Mouse (Mus musculus): ENCODE data around the gene Zpld1. TPM values are rescaled to one million over a fixed set of nuclear protein-coding genes. Genes with fewer than 3 reads are reported as not detected.

The Zpld1 gene
- total RNA-seq (2014; fragmentation: Nextera tagmentation) (not detected in 2 replicates), total RNA-seq (2017) (not detected in 2 replicates), polyA plus RNA-seq (2012) (not detected in 2 replicates)

GRCm38 (mm10) chr16:55297886-55298285 lies at the start of gene Zpld1:
Gene Zpld1 (minus strand): TSS chr16:55297986.
- Histone ChIP-seq H3K9me3 (replicated peaks) (no peaks in the 10 kb centered on the region), H3K27me3 (ENCODE audit: insufficient read depth, low read length) (no peaks in the 10 kb centered on the region), H3K4me3 (ENCODE audit: low read depth, low read length) (no peak within 1 kb of the TSS), H3K4me1 (ENCODE audit: insufficient read depth, low read depth, low read length) (no peaks in the 10 kb centered on the region), H3K36me3 (replicated peaks) (no peaks in the 10 kb centered on the region)
- TF ChIP-seq POLR2AphosphoS5 (IDR thresholded peaks at IDR 0.05; ENCODE audit: insufficient replicate concordance, low read depth, low read length): no peak
- no peak for TF ChIP-seq GATA2 (IDR thresholded peaks at IDR 0.05; ENCODE audit: borderline replicate concordance, low read depth, low read length)
- no peak for TF ChIP-seq TAL1 (conservative IDR thresholded peaks at IDR 0.05; ENCODE audit: low read depth, low read length)
- TF ChIP-seq GATA1 (IDR thresholded peaks at IDR 0.05; ENCODE audit: borderline replicate concordance, low read length): no peak
- TF ChIP-seq CTCF (IDR thresholded peaks at IDR 0.05; ENCODE audit: low read depth, low read length): no peak
- ATAC-seq (ENCODE audit: extremely low read depth, insufficient number of reproducible peaks, low FRiP score, poor library complexity, severe bottlenecking) (no peak), DNase-seq (ENCODE audit: low spot score) (no peak)

GRCm38 (mm10) chr16:55345644-55346043 lies 47.9 kb upstream of the Zpld1 start:
- ATAC-seq (ENCODE audit: extremely low read depth, insufficient number of reproducible peaks, low FRiP score, poor library complexity, severe bottlenecking): no peak
- DNase-seq (ENCODE audit: low spot score): no peak
- no peaks in the 10 kb centered on the region for H3K27me3 ChIP-seq (ENCODE audit: insufficient read depth, low read length)
- no peaks in the 10 kb centered on the region for H3K9me3 ChIP-seq (replicated peaks)
- H3K4me3 ChIP-seq (ENCODE audit: low read depth, low read length): no peak overlapping the region
- TF ChIP-seq TAL1 (conservative IDR thresholded peaks at IDR 0.05; ENCODE audit: low read depth, low read length) (no peak), GATA1 (IDR thresholded peaks at IDR 0.05; ENCODE audit: borderline replicate concordance, low read length) (no peak), CTCF (IDR thresholded peaks at IDR 0.05; ENCODE audit: low read depth, low read length) (no peak), POLR2AphosphoS5 (IDR thresholded peaks at IDR 0.05; ENCODE audit: insufficient replicate concordance, low read depth, low read length) (no peak), GATA2 (IDR thresholded peaks at IDR 0.05; ENCODE audit: borderline replicate concordance, low read depth, low read length) (no peak)
- H3K36me3 ChIP-seq (replicated peaks): no peaks in the 10 kb centered on the region
- H3K4me1 ChIP-seq (ENCODE audit: insufficient read depth, low read depth, low read length): no peaks in the 10 kb centered on the region

GRCm38 (mm10) chr16:55321542-55322514 lies 24.0 kb upstream of the Zpld1 start:
- H3K4me3 ChIP-seq (ENCODE audit: low read depth, low read length): no peak overlapping the region
- no peaks in the 10 kb centered on the region for H3K9me3 ChIP-seq (replicated peaks)
- no peaks in the 10 kb centered on the region for H3K36me3 ChIP-seq (replicated peaks)
- no peaks in the 10 kb centered on the region for H3K4me1 ChIP-seq (ENCODE audit: insufficient read depth, low read depth, low read length)
- H3K27me3 ChIP-seq (ENCODE audit: insufficient read depth, low read length): no peaks in the 10 kb centered on the region
- TF ChIP-seq TAL1 (conservative IDR thresholded peaks at IDR 0.05; ENCODE audit: low read depth, low read length) (no peak), CTCF (IDR thresholded peaks at IDR 0.05; ENCODE audit: low read depth, low read length) (no peak), GATA1 (IDR thresholded peaks at IDR 0.05; ENCODE audit: borderline replicate concordance, low read length) (no peak), GATA2 (IDR thresholded peaks at IDR 0.05; ENCODE audit: borderline replicate concordance, low read depth, low read length) (no peak), POLR2AphosphoS5 (IDR thresholded peaks at IDR 0.05; ENCODE audit: insufficient replicate concordance, low read depth, low read length) (no peak)
- DNase-seq (ENCODE audit: low spot score) (no peak), ATAC-seq (ENCODE audit: extremely low read depth, insufficient number of reproducible peaks, low FRiP score, poor library complexity, severe bottlenecking) (no peak)

- H3K36me3 ChIP-seq (replicated peaks): no peaks in the 10 kb centered on the region
- no peak for DNase-seq (ENCODE audit: low spot score)
- no peak for TF ChIP-seq POLR2AphosphoS5 (IDR thresholded peaks at IDR 0.05; ENCODE audit: insufficient replicate concordance, low read depth, low read length)
- TF ChIP-seq CTCF (IDR thresholded peaks at IDR 0.05; ENCODE audit: low read depth, low read length): no peak
- no peak for TF ChIP-seq GATA2 (IDR thresholded peaks at IDR 0.05; ENCODE audit: borderline replicate concordance, low read depth, low read length)
These were observed 19.2 kb upstream of the Zpld1 start for GRCm38 (mm10) chr16:55316996-55317395.

GRCm38 (mm10) chr16:55312106-55312505 lies 14.3 kb upstream of the Zpld1 start:
- no peaks in the 10 kb centered on the region for H3K36me3 ChIP-seq (replicated peaks)
- DNase-seq (ENCODE audit: low spot score): no peak
- H3K9me3 ChIP-seq (replicated peaks): no peaks in the 10 kb centered on the region
- H3K4me1 ChIP-seq (ENCODE audit: insufficient read depth, low read depth, low read length): no peaks in the 10 kb centered on the region
- no peak for ATAC-seq (ENCODE audit: extremely low read depth, insufficient number of reproducible peaks, low FRiP score, poor library complexity, severe bottlenecking)
- no peak overlapping the region for H3K4me3 ChIP-seq (ENCODE audit: low read depth, low read length)
- TF ChIP-seq CTCF (IDR thresholded peaks at IDR 0.05; ENCODE audit: low read depth, low read length) (no peak), POLR2AphosphoS5 (IDR thresholded peaks at IDR 0.05; ENCODE audit: insufficient replicate concordance, low read depth, low read length) (no peak), GATA1 (IDR thresholded peaks at IDR 0.05; ENCODE audit: borderline replicate concordance, low read length) (no peak), TAL1 (conservative IDR thresholded peaks at IDR 0.05; ENCODE audit: low read depth, low read length) (no peak), GATA2 (IDR thresholded peaks at IDR 0.05; ENCODE audit: borderline replicate concordance, low read depth, low read length) (no peak)
- no peaks in the 10 kb centered on the region for H3K27me3 ChIP-seq (ENCODE audit: insufficient read depth, low read length)

More at GRCm38 (mm10) chr16:55316996-55317395, 19.2 kb upstream of the Zpld1 start:
- Histone ChIP-seq H3K9me3 (replicated peaks) (no peaks in the 10 kb centered on the region), H3K4me1 (ENCODE audit: insufficient read depth, low read depth, low read length) (no peaks in the 10 kb centered on the region), H3K27me3 (ENCODE audit: insufficient read depth, low read length) (no peaks in the 10 kb centered on the region), H3K4me3 (ENCODE audit: low read depth, low read length) (no peak overlapping the region)
- ATAC-seq (ENCODE audit: extremely low read depth, insufficient number of reproducible peaks, low FRiP score, poor library complexity, severe bottlenecking): no peak

GRCm38 (mm10) chr16:55282696-55283095 lies 15.1 kb downstream of the Zpld1 start:
- Histone ChIP-seq H3K4me1 (ENCODE audit: insufficient read depth, low read depth, low read length) (no peaks in the 10 kb centered on the region), H3K4me3 (ENCODE audit: low read depth, low read length) (no peak overlapping the region)
- no peak for ATAC-seq (ENCODE audit: extremely low read depth, insufficient number of reproducible peaks, low FRiP score, poor library complexity, severe bottlenecking)

More at GRCm38 (mm10) chr16:55282696-55283095, 15.1 kb downstream of the Zpld1 start:
- DNase-seq (ENCODE audit: low spot score): no peak
- Histone ChIP-seq H3K36me3 (replicated peaks) (no peaks in the 10 kb centered on the region), H3K9me3 (replicated peaks) (no peaks in the 10 kb centered on the region), H3K27me3 (ENCODE audit: insufficient read depth, low read length) (no peaks in the 10 kb centered on the region)
- TF ChIP-seq GATA1 (IDR thresholded peaks at IDR 0.05; ENCODE audit: borderline replicate concordance, low read length): no peak
- TF ChIP-seq CTCF (IDR thresholded peaks at IDR 0.05; ENCODE audit: low read depth, low read length): no peak

Measured in G1E (cell line).